Mouse (Mus musculus) neutrophil, adult 5-6 weeks (primary cell): Measurements from ENCODE around the gene Noc3l. TPM values are rescaled to one million over a fixed set of nuclear protein-coding genes. Genes with fewer than 3 reads are reported as not detected.
A peak's percentile ranks its signal among the peaks of the same experiment; 100 is the strongest.

Experiments
- ATAC-seq: fragments of 151-379, 151-347 bp; 2 replicates; pipeline ENCODE4 v1.8.0; 2017; ENCODE audit warnings: mild to moderate bottlenecking, moderate TSS enrichment; ENCODE audit not compliant: insufficient number of reproducible peaks, poor library complexity, low FRiP score, severe bottlenecking; ENCODE audit errors: extremely low read depth
- total RNA-seq: library from RNA; stranded (forward); fragments of 200-1000 nt; gene quantifications from 2 replicates; pipeline ENCODE4 v1.2.3, GENCODE M21; 2017

Gene Noc3l
- 16.9 and 18.2 TPM in 2 replicates for total RNA-seq

DNA sequence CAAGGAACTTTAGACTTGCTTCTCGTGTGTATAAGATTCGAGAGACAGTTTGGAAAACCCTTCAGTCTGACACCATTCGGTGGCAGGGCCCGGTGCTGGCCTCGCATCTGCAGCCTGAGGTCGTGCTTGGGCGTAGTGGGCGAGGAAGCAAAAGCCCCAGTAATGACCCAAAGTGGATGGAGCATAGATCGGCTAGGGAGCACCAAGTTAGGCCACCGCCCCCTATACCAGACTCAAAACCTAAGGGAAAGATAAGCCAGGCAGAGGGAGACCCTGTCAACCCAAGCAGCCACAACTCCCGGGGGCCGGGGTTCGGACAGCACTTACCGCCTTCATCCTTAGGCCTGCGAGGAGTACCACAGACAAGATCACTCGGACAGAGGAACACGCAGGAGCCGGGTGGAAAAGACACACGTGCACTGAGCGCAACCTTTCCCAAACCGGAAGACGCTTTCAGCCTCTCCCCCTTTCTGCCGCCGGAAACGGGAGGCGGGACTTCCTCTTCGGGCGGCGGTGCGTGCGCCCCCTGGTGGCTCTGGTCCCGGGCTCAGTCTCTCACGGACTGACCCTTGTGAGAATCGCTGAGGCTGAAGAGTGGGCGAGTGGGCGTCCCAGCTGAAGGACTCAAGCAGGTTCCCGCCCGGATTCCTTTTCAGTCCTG, at the start of gene Noc3l:
Gene Noc3l, minus strand, starts transcription at position 472 of the 661 bp plus-strand sequence.
- peak; percentile 92 for ATAC-seq

DNA sequence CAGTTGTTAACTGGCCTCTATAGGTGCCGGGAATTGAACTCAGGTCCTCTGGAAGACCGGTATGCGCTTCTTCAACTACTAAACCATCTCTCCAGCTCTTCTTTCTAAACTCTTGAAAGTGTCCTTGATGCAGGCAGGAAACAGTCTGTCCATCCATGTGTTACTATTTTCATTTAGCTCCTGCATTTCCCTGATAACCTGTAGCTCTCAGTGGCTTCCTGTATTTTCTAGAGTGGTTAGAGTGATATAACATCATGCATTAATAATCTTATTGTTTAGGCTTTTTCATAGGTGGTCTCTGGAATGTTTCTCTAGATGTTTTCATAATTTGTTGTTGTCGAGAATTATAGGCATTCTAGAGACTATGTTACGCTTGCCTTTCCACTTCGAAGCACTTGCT, 43.5 kb upstream of the Noc3l start:
- no peak for ATAC-seq

DNA sequence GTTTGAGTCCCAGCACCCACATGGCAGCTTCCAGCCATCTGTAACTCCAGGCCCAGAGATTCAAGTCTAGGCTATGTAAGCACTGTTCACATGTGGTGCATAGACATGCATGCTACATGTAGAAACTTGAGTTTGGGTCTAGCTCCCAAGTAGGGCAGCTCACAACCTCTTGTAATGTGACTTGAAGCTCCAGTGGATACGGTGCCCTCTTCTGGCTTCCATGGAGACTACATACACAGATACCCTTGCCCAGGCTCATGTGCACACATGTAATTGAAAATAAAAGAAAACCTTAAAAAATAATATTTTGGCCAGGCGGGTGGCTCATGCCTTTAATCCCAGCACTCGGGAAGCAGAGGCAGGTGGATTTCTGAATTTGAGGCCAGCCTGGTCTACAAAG, 39.2 kb upstream of the Noc3l start:
- no peak for ATAC-seq

DNA sequence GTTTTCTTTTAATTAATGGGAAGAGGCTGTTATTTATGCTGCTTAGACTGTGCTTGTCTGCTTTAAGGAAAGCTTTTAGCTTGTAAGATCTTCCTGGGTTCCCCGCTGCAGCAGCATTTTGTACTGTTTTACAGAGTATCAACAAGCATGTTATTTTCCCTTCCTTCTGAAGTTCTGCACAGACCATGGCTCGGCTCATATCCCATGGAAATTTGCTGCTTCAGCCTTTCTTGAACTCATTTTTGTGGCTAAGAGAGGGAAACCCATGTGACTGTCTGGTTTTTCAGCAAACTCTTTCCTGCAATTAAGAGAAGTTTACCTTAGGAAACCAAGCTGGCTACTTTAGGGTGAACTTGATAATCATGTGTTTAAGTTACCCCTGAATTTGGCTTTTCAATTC, 27.3 kb upstream of the Noc3l start:
- ATAC-seq: no peak

DNA sequence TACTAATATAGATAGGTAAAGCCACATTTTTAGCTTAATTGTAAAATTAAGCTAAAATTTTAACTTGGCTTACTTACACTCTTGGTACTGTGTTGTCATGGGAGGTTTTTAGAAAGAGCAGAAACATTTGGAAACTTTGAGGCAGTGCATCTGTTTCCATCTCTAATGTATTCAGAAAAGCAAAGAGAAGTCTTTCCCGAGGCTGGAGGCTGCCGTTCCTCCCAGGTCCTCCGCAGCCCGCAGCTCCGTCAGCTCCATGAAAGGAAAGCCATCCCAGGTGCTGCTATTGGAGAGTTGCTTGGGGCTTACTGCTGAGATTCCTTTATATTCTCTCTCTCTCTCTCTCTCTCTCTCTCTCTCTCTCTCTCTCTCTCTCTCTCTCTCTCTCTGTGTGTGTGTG, 25.8 kb upstream of the Noc3l start:
- no peak for ATAC-seq

DNA sequence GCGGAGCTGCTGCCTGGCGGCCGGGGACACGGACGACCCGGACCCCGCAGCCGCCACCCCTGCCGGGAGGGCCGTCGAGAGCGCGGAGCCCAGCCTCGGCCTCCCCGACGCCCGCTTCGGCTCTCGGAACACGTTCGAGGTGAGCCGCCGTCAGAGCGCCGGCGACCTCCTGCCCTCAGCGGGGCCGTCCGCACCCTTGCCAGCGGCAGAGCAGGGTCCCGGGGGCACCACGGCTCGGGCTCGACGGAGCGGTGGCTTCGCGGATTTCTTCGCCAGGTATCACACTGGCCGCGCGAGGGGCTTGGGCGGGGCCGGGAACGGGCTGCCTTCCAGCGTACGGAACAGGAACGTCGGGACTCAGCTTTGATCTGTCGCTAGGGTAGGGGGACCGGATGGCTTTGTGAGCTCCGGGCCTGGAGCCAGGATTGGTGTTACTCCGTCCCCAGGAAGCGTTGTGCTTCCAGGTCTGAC, 18.2 kb upstream of the Noc3l start:
- no peak for ATAC-seq

DNA sequence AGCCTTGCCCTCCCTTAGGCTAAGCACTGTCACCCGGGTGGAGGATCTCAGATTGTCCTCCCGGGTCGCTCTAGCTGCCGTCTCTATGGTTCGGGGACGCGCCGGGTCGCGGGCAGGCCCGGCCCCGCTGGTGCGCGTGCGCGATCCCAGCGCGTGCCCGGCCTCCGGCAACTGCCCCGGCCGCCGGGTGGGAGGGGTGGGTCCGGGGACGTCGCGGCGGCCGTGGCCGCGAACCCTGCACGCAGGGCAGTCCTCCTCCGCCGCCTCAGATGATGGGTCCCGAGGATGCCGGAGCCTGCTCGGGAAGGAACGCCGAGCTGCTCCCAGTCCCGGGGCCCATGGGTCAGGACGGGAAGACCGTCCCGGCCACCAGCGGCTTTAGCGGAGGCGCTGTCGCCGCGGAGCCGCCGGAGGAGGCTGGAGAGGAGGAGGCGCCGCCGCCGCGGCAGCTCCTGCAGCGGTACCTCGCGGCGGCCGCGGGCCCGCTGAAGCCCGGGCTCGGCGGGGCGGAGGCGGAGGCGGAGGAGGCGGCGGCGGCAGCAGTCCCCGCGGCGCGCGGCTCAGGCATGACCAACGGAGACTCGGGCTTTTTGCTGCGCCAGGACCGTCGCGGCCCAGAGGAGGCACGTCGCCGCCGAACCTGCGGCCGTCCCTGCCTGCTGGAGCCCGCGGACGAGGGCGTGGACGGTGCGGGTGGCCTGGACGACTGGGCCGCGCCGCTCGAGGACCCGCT, 17.6 kb upstream of the Noc3l start, which contains the start of gene Tbc1d12:
Gene Tbc1d12, plus strand, starts transcription at position 142 of the 733 bp plus-strand sequence.
- ATAC-seq: peak; percentile 90

DNA sequence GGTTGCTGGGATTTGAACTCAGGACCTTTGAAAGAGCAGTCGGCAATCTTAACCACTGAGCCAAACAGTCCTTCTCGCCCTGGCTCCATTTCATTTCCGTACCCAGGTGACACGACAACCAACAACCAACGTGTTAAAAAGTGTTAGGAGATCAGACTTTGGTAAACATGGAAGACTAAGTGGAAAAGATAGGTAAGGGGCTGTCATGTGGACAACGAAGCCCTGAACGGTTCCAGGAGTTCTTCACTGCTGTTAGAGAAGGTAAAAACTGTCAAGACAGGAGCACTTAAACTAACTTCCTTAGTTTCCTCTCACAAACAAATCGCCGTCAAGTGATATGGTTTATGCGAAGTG, 17.0 kb upstream of the Noc3l start:
- ATAC-seq: no peak

DNA sequence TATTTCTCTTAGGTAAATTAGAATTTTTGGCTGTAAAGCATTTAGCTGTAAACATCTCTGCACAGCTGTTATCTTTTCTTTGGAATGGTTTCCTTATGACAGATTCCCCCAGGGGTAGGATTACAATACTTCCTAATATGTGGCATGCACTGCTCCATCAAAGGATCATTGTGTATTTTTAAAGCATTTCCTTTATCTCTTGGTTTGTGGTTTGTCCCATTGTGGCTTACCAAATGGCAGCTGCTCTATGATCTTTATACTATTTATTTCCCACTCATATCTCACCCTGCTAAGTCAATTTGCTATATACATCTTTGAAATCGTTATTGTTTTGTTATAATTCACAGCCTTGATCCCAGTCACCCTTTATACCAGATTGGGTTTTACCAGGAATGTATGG, 14.2 kb upstream of the Noc3l start:
- ATAC-seq: no peak

DNA sequence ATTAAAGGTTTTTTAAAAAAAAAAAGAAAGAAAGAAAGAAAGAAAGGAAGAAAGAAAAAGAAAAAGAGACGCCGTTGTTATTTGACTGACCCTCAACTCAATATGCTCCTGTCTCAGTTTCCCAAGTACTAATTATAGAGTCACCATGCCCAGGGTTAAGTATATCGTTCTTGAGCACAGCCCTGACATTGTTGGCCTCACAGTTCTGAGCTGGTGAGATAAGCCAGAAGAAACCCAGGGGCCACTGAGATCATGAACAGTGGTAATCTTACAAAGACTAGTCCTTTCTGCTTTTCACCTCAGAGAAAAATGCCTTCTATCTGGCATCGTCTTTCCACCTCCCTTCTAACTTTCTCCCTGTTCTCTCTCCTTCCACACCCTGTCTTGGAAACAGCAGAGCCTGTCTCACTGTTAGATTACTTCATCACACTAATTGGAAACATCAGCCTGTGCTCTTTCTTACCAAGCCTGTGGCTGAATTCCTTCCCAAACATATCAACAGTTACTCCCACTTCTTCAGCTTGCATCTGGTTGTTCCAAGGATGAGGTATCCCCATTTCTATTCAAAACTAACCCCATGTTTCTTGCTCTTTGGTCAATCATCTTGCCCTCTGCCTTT, 1.3 kb upstream of the Noc3l start:
- ATAC-seq: no peak

DNA sequence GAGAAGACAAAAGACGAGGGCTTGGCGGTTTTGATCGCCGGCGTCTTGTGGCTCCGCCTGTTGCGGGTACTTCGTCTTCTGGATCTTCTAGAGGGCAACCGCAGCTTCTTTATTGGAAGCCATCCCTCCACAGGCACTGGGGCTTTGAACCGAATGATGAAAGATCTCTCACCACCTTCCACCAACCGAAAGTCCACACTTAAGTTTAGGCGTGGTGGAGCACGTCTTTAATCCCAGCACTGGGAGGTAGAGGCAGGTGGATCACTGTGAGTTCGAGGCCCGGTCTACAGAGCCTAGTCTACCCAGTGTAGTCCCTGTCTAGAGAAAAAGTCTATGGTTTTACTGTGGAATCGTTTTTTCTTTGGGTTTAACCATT, 378 bp upstream of the Noc3l start:
- no peak for ATAC-seq

DNA sequence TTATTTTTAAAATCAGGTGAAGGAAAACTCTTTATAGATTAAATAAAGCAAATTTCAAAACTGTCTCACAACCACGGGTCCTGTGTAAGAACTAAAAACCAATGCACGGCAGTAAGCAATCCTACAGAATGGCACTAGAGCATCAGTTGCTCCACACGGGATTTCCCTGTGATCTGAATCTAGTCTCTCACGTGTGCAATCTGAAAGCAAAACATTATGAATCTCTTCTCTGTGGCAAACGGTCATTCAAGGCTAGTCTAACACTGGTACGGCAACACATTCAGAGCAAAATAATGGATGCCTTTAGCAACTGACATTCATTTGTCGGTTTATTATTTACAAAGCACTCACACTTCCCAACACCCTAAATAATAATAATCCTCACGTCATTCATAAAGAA, 846 bp downstream of the Noc3l start:
- ATAC-seq: no peak

DNA sequence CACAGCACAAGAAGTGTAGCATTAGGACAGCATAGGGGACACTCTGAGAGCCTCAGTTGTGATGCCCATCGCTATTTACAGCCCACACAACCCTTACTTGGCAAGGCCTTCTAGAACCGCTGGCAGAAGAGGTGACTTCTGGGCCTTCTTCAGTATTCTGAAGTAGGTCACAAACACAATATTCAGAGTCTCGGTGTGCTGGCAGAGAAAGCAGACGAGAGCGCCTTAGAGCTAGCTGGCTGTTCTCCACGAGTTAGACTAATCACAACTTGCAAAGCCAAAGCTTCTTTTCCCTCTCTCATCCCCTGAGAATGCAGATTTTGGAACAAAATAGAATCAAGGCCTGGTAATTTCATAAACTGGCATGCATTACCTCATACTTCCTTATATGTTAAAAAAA, 20.2 kb downstream of the Noc3l start:
- ATAC-seq: no peak

DNA sequence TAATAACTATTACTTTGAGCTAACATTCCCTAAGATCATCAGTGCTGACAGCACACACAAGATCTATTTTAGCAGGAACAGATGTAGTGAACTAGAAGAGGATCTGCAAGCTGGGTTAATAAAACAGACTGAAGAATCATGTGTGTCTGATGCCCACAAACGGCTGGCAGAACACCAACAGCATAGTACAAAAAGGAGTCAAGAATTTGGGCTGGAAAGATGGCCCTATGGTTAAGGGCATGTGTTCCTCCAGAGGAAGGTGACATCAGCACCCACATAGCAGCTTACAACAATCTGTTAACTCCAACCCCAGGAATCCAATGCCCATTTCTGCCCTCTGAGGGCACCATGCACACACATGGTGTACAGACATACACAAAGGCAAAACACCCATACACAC, 20.7 kb downstream of the Noc3l start:
- no peak for ATAC-seq

DNA sequence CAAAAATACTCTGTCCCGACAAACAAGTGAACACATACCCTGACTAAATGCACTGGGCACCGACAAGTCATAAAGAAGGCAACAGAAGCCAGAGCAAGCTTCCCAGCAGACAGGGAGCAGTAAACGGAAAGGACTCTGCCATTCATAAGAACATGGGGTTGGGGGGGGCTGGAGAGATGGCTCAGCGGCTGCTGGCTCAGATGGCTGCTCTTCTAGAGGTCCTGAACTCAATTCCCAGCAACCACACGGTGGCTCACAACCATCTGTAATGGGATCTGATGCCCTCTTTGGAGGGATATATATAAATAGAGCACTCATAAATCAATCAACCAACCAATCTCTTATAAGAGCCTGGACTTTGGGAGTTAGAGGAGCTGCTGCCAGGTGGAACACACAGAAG, 22.5 kb downstream of the Noc3l start:
- no peak for ATAC-seq

DNA sequence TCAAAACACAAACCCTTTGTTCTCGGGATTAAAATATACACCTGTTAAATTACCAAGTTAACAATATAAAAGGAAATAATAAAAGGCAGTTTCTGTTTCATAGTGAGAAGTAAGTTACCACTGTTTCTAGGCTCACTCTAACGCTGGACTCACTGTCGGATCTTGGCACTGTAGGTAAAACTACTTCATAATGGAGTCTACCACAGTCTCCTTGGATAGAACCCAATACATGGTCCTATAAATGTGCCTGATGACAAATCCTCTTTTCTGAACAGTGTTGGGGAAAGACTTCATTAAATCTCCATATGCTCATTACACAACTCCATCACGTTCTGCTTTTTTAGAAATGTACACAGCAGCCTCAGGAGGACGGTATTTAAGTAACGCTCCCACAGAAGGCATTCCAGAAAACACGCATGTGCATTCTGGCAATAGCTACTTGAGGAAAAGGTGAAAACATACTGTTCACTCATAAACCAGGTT, 25.4 kb downstream of the Noc3l start:
- no peak for ATAC-seq

DNA sequence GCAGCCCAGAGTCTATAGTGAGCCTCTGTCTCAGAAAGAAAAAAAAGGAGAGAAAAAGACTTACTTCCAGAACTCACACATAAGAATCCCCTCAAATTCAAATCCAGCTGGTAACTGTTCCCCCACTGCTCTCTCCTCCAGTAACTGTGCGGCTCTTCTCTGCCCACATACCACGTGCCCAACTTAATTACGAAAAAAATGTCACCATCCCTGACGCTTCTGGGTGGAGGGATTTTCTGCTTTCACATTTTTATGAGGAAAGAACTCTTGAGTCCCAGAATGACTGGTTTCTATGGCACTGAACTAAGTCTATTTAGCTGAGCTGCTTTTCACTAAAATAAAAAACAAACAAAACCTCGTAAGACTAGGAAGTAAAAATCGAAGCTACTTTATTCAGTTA, 31.3 kb downstream of the Noc3l start:
- ATAC-seq: no peak

DNA sequence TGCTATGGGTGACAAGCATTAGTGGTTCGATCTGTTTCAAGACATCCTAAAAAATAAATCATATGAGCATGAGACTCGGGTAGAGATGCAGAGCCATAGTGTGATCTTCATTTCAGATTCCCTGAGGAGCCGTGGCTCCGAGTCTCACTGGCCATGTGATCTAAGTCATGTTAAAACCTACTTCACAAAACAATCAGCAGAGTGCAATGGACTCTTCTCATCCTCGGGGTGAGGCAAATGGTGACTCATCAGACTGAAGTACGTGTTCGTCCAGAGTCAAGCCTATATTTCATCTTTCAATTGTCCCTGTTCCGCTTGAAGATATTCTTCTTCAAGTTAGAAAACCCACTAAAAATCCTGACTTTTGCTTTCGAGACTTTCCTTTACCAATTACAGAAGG, 35.5 kb downstream of the Noc3l start:
- no peak for ATAC-seq

DNA sequence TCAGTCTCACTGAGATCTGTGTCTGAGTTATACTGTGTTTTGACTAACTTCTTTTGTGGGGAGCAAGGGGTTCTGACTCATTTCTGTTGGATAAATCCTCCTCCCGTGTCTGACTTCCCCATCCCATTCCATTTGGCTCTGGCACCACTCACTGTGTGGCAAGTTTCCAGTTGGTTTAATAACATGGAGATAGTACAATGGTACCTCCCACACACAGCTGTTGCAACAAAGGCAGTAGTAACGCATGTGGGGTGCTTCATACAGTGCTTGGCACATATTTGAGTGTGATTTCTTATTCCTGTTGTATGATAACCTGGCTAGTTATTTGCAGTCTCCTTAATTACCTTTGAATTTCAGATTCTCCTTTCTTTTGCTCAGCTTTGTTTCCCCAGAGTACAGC, 40.2 kb downstream of the Noc3l start:
- ATAC-seq: no peak

DNA sequence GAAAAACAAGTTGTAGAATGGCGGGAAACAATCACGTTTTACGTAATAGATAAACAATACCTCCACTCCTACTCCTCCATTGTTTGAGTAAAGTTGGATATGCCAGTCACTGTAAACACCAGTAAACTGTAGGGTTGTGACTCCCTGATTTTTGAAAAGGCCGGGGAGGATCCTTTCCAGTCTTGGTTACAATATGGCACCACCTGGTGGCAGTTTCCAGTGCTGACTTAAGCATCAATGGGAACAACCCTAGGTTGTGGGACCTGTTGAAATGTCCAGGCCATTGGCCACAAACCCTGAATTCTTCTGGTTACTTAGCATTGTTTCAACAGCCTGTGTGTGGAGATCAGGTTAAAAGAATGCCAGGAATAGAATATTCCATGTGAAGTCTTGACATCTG, 43.5 kb downstream of the Noc3l start:
- no peak for ATAC-seq
